Mouse (Mus musculus): Measurements from ENCODE around the gene Parp11. TPM values are rescaled to one million over a fixed set of nuclear protein-coding genes. Genes with fewer than 3 reads are reported as not detected.

Parp11 gene
- polyA plus RNA-seq, 1 experiment: 27.7 TPM

- H3K4me3 ChIP-seq (replicated peaks; ENCODE audit: control insufficient read depth, low read depth, low read length): peak overlapping the region; percentile 35
- H3K27ac ChIP-seq (ENCODE audit: control insufficient read depth, insufficient read depth, low read depth, low read length, poor library complexity): no peak overlapping the region
- 8% methylated on average over 8 of the region's 8 CpGs for WGBS
- H3K4me1 ChIP-seq (ENCODE audit: control insufficient read depth, insufficient read depth, low read length): peaks cover 1% of the 10 kb centered on the region; the same call in 1 of the 2 replicates
- TF ChIP-seq CTCF (IDR thresholded peaks at IDR 0.05; ENCODE audit: control insufficient read depth, insufficient read depth, low read length) (no peak), POLR2A (IDR thresholded peaks at IDR 0.05; ENCODE audit: borderline replicate concordance, control insufficient read depth, low read depth, low read length) (no peak)
These were observed 74.5 kb downstream of the Parp11 start for GRCm38 (mm10) chr6:127521176-127521575.

DNA sequence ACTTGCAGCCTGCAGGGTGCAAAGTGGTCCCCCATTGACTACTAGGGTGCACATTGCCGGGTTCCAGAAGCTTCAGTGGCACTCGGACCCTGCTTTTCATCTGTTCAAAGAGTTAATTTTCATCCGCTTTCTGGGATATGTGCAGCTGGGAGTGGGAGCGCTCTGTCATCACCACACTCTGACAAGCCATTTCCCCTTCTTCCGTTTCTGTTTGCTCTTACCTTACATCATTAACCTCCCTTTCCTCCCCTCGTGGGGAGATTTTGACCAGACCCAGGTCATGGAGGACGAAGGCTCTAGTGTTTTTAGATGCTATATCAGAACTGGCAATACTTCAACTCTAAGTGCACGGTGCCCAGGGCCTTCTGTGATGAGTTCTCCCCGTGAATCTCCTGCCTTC, 75.7 kb downstream of the Parp11 start:
- WGBS: 5% methylated on average over 9 of the region's 9 CpGs
- Histone ChIP-seq H3K4me3 (replicated peaks; ENCODE audit: control insufficient read depth, low read depth, low read length) (no peak overlapping the region), H3K27ac (ENCODE audit: control insufficient read depth, insufficient read depth, low read depth, low read length, poor library complexity) (peak overlapping the region; percentile 20; the same call in 1 of the 2 replicates), H3K4me1 (ENCODE audit: control insufficient read depth, insufficient read depth, low read length) (peaks cover 1% of the 10 kb centered on the region; the same call in 1 of the 2 replicates)
- TF ChIP-seq CTCF (IDR thresholded peaks at IDR 0.05; ENCODE audit: control insufficient read depth, insufficient read depth, low read length) (no peak), POLR2A (IDR thresholded peaks at IDR 0.05; ENCODE audit: borderline replicate concordance, control insufficient read depth, low read depth, low read length) (no peak)

DNA sequence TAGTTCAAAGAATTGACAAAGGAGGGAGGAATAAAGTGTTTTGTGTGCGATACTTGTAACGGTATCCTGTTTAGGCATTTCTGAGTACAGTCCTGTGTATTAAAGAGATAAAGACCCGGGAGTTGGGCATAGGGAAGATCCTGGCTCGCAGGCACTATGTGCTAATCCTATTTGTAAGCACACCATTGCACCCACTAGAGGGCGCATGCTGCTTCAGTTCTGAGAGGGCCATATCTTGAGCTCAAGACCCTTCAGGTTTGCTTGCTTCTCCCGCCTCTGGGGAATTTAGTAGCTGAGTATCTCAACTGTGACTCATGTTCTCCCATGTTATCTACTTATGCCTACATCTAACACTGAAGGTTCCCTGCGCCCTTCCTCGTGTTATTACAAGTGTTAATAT, 77.8 kb downstream of the Parp11 start:
- peaks cover 5% of the 10 kb centered on the region; the same call in 1 of the 2 replicates for H3K4me1 ChIP-seq (ENCODE audit: control insufficient read depth, insufficient read depth, low read length)
- 27% methylated on average over 8 of the region's 8 CpGs for WGBS
- no peak overlapping the region for H3K27ac ChIP-seq (ENCODE audit: control insufficient read depth, insufficient read depth, low read depth, low read length, poor library complexity)
- TF ChIP-seq POLR2A (IDR thresholded peaks at IDR 0.05; ENCODE audit: borderline replicate concordance, control insufficient read depth, low read depth, low read length) (no peak), CTCF (IDR thresholded peaks at IDR 0.05; ENCODE audit: control insufficient read depth, insufficient read depth, low read length) (peak; percentile 89)
- no peak overlapping the region for H3K4me3 ChIP-seq (replicated peaks; ENCODE audit: control insufficient read depth, low read depth, low read length)

DNA sequence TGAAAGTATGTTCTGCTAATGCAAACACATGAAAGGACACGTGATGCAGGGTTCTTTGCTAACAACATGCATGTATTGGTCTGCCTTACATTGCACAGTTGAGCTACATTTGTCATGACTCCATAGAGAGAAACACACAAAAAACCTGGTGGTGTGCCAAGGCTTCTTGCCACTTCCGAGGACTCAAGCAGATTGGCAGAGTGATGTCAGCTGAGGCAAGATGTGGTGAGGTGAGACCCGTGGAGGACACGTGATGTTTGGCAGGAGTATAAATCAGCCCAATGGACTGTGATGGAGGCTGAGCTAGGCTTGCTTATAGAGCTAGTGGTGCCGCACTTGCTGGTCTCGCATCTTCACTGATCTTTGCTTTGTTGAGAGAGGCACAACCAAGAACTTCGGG, 82.0 kb downstream of the Parp11 start:
- no peak overlapping the region for H3K4me3 ChIP-seq (replicated peaks; ENCODE audit: control insufficient read depth, low read depth, low read length)
- WGBS: 50% methylated on average over 7 of the region's 7 CpGs
- H3K27ac ChIP-seq (ENCODE audit: control insufficient read depth, insufficient read depth, low read depth, low read length, poor library complexity): no peak overlapping the region; the same call in 1 of the 2 replicates
- peaks cover 4% of the 10 kb centered on the region; the same call in 1 of the 2 replicates for H3K4me1 ChIP-seq (ENCODE audit: control insufficient read depth, insufficient read depth, low read length)
- TF ChIP-seq CTCF (IDR thresholded peaks at IDR 0.05; ENCODE audit: control insufficient read depth, insufficient read depth, low read length) (no peak), POLR2A (IDR thresholded peaks at IDR 0.05; ENCODE audit: borderline replicate concordance, control insufficient read depth, low read depth, low read length) (no peak)

- no peak for TF ChIP-seq POLR2A (IDR thresholded peaks at IDR 0.05; ENCODE audit: borderline replicate concordance, control insufficient read depth, low read depth, low read length)
- TF ChIP-seq CTCF (IDR thresholded peaks at IDR 0.05; ENCODE audit: control insufficient read depth, insufficient read depth, low read length): no peak
- 8% methylated on average over 2 of the region's 2 CpGs for WGBS
- Histone ChIP-seq H3K4me1 (ENCODE audit: control insufficient read depth, insufficient read depth, low read length) (peaks cover 4% of the 10 kb centered on the region; the same call in 1 of the 2 replicates), H3K27ac (ENCODE audit: control insufficient read depth, insufficient read depth, low read depth, low read length, poor library complexity) (no peak overlapping the region; the same call in 1 of the 2 replicates), H3K4me3 (replicated peaks; ENCODE audit: control insufficient read depth, low read depth, low read length) (no peak overlapping the region)
These were observed 82.8 kb downstream of the Parp11 start for GRCm38 (mm10) chr6:127529451-127529850.

DNA sequence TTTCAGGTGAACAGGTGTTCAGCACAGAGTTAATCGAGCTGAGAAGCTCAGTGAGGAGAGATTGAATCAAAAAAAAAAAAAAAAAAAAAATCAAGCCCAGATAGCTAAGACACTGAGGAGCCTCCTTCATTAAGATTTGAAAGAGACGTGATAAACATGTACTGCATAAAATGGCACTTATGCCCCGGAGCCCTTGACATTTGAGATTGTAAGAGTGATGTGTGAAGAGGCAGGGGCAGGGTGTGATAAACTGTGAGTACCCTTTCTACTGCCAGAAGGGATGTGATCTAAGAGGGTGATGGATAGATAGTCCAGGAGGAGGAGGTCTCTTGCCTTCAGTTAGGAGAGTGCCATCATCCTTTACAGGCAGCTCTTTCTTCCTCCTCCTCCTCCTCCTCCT, 83.6 kb downstream of the Parp11 start:
- WGBS: 30% methylated on average over 3 of the region's 3 CpGs
- Histone ChIP-seq H3K4me3 (replicated peaks; ENCODE audit: control insufficient read depth, low read depth, low read length) (no peak overlapping the region), H3K27ac (ENCODE audit: control insufficient read depth, insufficient read depth, low read depth, low read length, poor library complexity) (peak overlapping the region; percentile 45; the same call in 1 of the 2 replicates), H3K4me1 (ENCODE audit: control insufficient read depth, insufficient read depth, low read length) (peaks cover 4% of the 10 kb centered on the region; the same call in 1 of the 2 replicates)
- TF ChIP-seq POLR2A (IDR thresholded peaks at IDR 0.05; ENCODE audit: borderline replicate concordance, control insufficient read depth, low read depth, low read length) (no peak), CTCF (IDR thresholded peaks at IDR 0.05; ENCODE audit: control insufficient read depth, insufficient read depth, low read length) (no peak)

DNA sequence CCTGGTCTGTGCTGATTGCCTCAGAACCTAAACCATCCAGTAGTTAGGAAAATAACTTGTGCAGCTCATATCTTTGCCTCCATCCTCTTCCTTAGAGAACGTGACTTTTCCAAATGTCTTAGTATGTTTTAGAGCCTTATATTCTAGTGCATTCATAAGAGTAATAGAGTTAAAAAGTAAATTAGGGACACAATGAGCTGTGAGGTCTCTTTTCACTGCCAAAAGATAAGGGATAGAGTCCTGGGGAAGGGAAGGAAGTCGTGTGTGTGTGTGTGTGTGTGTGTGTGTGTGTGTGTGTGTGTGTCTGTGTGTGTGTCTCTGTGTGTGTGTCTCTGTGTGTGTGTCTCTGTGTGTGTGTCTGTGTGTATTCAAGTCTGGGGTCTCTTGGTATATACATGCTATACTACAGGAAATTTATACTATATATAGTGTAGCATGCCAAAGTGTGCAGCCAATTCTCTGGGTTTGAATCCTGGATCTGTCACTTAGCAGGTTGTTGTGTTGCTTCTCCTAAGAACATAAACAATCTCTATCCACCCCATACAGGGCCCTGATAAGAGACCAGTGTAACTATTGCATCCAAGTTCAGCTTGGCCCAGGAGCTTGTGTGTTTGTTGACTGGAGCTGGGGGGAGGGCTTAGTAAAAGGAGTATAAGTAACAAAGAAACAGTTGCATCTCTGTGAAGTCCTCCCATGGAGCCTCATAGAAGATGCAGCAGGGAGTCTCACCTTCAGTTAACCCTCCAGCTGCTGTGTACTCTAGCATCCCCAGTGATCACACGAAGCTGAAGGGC, 85.0 kb downstream of the Parp11 start:
- TF ChIP-seq POLR2A (IDR thresholded peaks at IDR 0.05; ENCODE audit: borderline replicate concordance, control insufficient read depth, low read depth, low read length): no peak
- TF ChIP-seq CTCF (IDR thresholded peaks at IDR 0.05; ENCODE audit: control insufficient read depth, insufficient read depth, low read length): no peak
- 36% methylated on average over 3 of the region's 3 CpGs for WGBS
- Histone ChIP-seq H3K27ac (ENCODE audit: control insufficient read depth, insufficient read depth, low read depth, low read length, poor library complexity) (peak overlapping the region; percentile 73), H3K4me3 (replicated peaks; ENCODE audit: control insufficient read depth, low read depth, low read length) (no peak overlapping the region), H3K4me1 (ENCODE audit: control insufficient read depth, insufficient read depth, low read length) (peaks cover 4% of the 10 kb centered on the region; the same call in 1 of the 2 replicates)

DNA sequence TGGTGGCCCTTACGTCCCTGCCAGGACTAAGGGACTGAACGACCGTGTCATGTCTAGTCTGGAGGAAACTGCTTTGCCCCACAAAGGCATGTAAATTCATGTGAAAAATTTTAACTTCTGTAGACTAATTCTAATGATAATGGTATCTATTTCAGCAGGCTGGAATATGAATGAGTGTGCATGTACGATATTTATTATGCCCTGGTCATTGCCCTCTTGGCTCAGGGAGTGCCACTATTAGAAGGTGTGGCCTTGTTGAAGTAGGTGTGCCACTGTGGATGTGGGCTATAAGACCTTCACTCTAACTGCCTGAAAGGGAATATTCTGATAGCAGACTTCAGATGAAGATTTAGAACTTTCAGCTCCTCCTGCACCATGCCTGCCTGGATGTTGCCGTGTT, 85.7 kb downstream of the Parp11 start:
- 60% methylated on average over 5 of the region's 5 CpGs for WGBS
- peaks cover 4% of the 10 kb centered on the region; the same call in 1 of the 2 replicates for H3K4me1 ChIP-seq (ENCODE audit: control insufficient read depth, insufficient read depth, low read length)
- H3K27ac ChIP-seq (ENCODE audit: control insufficient read depth, insufficient read depth, low read depth, low read length, poor library complexity): peak overlapping the region; percentile 73
- no peak overlapping the region for H3K4me3 ChIP-seq (replicated peaks; ENCODE audit: control insufficient read depth, low read depth, low read length)
- TF ChIP-seq POLR2A (IDR thresholded peaks at IDR 0.05; ENCODE audit: borderline replicate concordance, control insufficient read depth, low read depth, low read length) (no peak), CTCF (IDR thresholded peaks at IDR 0.05; ENCODE audit: control insufficient read depth, insufficient read depth, low read length) (no peak)

All from bone marrow, adult 2 months (tissue).